Mouse (Mus musculus): ENCODE measurements around the gene Eif4g3.

DNA sequence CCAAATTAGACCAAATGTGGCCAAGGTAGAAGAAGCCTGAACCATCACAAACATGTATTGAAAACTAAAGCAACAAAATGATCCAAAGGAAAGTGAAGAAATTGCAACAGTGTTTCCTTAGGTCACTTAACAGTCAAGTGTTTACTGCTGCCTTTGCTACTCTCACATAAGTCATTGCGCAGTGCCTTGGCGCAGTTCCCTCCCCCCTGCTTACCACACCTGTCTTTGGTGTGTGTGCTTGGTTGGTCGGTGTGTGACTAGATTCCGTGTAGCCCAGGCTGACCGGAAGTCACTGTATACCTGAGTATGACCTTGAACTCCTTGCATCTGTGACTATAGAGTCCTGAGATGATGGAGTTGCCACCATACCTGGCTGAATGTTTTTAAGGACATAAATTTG lies 186.6 kb downstream of the Eif4g3 start:
- no peak for TF ChIP-seq CTCF (IDR thresholded peaks at IDR 0.05; ENCODE audit: low read depth, low read length)
- no peak for TF ChIP-seq POLR2AphosphoS5 (IDR thresholded peaks at IDR 0.05; ENCODE audit: insufficient replicate concordance, low read depth, low read length)
- TF ChIP-seq GATA1 (IDR thresholded peaks at IDR 0.05; ENCODE audit: borderline replicate concordance, low read length): no peak
